Mouse (Mus musculus) left cerebral cortex, adult 9 months (tissue): ENCODE data around the gene Olfr983.

Experiments used
- DNase-seq, 2 experiments: peaks; one replicate each; pipeline ENCODE4 v3.0.0; 2022; ENCODE audit warnings: low spot score in 2 of 2

Gene Olfr983

GRCm38 (mm10) chr9:40093495-40093894 is at the start of gene Olfr983:
Gene Olfr983, minus strand, starts transcription at chr9:40093595.
- no peak for DNase-seq

- DNase-seq, result no peak
Measured at GRCm38 (mm10) chr9:40141544-40141943, 48.1 kb upstream of the Olfr983 start.

GRCm38 (mm10) chr9:40139484-40139883 is 46.1 kb upstream of the Olfr983 start:
- DNase-seq, result no peak

GRCm38 (mm10) chr9:40136987-40137688 is 43.7 kb upstream of the Olfr983 start:
- DNase-seq, result no peak

- no peak for DNase-seq
Measured at GRCm38 (mm10) chr9:40130556-40130955, 37.2 kb upstream of the Olfr983 start.

GRCm38 (mm10) chr9:40130084-40130483 is 36.7 kb upstream of the Olfr983 start, which contains the start of gene Olfr985:
Gene Olfr985, minus strand, starts transcription at chr9:40130184.
- no peak for DNase-seq

- no peak for DNase-seq
Measured at GRCm38 (mm10) chr9:40117287-40117659, 23.9 kb upstream of the Olfr983 start.

DNA sequence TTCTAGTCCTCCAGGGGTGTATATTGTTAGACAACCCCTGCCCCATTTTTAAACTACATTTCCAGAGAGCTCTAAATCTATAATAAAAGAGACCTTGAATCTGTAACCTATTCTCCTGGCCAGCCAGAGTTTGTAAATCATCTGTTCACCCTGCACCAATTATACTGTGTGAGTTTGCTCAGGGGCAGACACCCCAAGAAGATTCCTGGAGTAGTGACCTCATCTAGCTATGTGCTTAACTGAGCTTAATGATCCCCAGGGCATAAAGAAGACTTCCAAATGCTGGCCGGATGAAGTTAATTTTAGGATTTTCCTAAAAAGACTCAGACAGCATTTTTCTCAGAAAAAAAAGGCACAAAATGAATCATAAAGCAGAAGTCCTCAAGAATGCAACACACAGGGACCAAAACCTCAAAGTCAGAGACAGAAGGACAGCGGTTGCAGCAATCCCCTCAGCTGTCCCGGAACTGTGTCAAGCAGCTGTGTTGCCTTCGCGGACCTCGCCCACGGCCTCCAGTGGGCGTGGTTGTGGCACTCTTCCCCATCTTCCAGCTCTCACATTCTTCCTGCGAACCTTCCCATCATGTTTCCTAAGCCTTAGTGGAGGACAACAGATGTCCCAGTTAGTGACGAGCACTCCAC is 23.4 kb upstream of the Olfr983 start:
- DNase-seq, result peak in 1 of 2 experiments; percentile 11

DNA sequence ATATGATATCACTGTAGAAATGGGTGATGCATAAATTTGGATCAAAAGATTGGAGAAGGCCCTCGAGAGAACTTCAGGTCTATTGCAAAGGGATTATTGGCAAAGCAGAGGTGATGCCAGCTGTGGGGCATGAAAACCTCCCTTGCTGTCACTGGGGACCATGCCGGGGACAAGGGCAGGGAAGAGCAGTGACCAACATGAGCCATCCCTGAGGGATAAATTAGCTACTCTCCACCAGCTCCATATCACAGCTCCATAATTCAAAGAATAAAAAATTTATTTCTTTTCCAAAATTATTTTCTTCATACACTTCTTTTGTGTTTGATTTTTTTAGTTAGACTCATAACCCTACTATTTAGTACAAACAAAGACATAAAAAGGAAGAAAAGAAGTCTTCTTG is 20.7 kb upstream of the Olfr983 start, which contains the start of gene Olfr984:
Gene Olfr984 (minus strand): TSS at position 101 of the 400 bp plus-strand sequence.
- DNase-seq, result no peak

GRCm38 (mm10) chr9:40094769-40095168 is 1.4 kb upstream of the Olfr983 start:
- no peak for DNase-seq

- no peak for DNase-seq
Measured at GRCm38 (mm10) chr9:40073529-40073928, 19.9 kb downstream of the Olfr983 start, which contains the start of gene Olfr982. Gene Olfr982, plus strand, starts transcription at chr9:40073829.

GRCm38 (mm10) chr9:40050138-40050537 is 43.3 kb downstream of the Olfr983 start:
- DNase-seq, result no peak
